Mouse (Mus musculus) ovary, adult 18-20 months (tissue): ENCODE measurements around the gene Calca.
"Not testable (repeated sequence)": the region's sequence is repeated elsewhere in the genome, so short reads cannot be mapped to it uniquely, and the experiment has no call there.

ENCODE experiments used
- DNase-seq: peaks from one replicate; pipeline ENCODE4 v3.0.0; 2022; ENCODE audit warnings: low spot score, mixed read lengths

Calca gene

DNA sequence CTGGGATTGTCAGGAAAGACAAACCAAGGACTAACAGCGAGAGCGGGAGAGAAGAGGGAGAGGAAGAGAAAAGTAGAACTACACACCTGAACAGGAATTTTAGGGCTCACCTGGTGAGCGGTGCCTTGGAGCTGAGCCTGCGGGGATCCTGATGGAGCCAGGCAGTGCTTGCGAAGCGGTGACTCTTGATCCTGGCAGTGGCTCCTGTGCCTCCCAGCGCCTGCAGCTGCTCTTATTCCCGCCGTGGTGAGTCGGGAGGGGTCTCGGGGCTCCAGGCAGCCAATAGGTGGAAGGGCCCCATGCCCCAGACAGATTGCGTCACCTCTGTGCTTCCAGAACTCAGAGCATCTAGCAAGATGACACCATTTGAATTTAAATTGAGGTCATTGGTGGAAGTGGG, at the start of gene Calca:
Calca (minus strand) TSS at position 256 of the 400 bp plus-strand sequence.
- no peak for DNase-seq

- DNase-seq = no peak
Measured at GRCm38 (mm10) chr7:114672697-114673096, 36.5 kb upstream of the Calca start.

GRCm38 (mm10) chr7:114671405-114671804, 35.2 kb upstream of the Calca start:
- no peak for DNase-seq

- no peak for DNase-seq
Measured at GRCm38 (mm10) chr7:114649730-114650129, 13.6 kb upstream of the Calca start.

GRCm38 (mm10) chr7:114648791-114649190, 12.6 kb upstream of the Calca start:
- no peak for DNase-seq

- no peak for DNase-seq
Measured at GRCm38 (mm10) chr7:114635569-114636101, 522 bp downstream of the Calca start.

- DNase-seq = no peak
Measured at GRCm38 (mm10) chr7:114634386-114634785, 1.8 kb downstream of the Calca start.

DNA sequence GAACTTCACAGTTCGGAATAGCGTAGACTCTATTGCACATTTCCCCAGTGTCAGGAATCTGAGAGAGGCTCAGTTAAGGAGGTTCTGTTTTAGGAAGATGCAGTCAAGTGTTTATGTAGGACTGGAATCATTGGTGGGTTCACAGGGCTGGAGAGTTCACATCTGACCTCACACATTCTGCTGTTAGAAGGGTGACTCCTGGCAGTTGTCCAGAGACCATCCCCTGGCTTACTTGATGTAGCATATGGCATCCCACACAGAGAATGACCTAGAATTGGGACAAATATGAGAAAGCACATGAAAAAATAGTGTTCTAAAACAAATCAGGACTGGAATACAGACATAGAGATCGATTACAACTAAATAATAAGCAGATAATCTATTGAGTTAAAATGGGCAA, 10.2 kb downstream of the Calca start:
- DNase-seq = no peak

DNA sequence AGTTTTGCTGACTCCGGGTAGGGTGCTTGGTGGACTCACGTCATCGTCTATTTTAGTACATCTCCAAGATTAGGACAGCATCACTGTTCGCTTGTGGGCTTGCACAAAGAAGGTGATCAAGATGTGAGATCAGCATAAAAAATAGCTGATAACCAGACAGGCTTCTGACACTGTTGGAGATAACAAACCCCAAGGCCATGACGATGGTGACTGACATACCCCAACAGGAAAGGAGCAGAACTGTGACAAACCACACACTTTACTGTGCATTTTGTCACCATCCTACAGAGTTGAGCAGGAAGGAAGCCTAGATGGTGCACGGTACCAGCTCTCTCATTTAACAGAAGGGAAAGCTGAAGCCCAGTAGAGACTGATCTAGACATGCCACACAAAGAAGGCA, 19.4 kb downstream of the Calca start:
- no peak for DNase-seq

DNA sequence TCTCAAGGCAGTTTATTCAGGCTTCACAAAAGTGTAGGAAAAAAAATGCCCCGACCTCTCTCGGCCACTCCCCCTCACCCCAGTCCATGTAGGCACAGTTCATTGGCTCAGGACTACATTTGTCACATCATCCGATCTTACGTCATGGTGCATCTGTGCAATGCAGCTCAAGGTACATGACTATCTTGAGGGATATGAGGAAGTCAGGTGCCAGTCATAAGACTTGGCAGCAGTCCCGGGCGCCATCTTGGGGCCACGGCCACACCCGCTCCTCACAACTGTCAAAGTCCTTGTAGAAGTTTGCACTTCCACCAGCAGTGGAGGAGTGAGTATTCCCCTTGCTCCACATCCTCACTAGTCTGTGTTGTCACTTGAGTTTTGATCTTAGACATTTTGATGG, 41.8 kb downstream of the Calca start:
- not testable (repeated sequence) for DNase-seq

DNA sequence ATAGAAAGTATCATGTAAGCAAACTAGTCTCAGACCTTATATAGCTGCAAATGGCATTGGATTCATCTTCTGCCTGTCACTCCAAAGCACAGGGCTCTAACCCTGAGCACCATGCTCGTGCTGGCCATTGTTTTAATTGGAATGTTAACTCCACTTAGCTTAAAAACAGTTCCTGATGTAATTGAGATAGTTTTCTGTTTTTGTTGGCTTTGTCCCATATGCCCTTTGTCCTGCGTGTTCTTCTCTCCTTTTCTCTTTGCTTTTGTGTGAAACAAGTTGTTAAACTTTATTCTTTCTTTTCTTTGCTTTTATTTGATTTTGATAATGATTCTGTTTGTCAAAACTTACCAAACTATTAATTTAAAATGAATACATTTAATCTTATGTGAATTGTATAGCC, 53.7 kb downstream of the Calca start:
- no peak for DNase-seq
